Mouse (Mus musculus): ENCODE data around the gene B230307C23Rik. TPM values are rescaled to one million over a fixed set of nuclear protein-coding genes. Genes with fewer than 3 reads are reported as not detected.
"Not testable (repeated sequence)": the region's sequence is repeated elsewhere in the genome, so short reads cannot be mapped to it uniquely, and the experiment has no call there.

Gene B230307C23Rik
- total RNA-seq (2021), result 1 to 10 TPM; 7.9 to 9.0 TPM

DNA sequence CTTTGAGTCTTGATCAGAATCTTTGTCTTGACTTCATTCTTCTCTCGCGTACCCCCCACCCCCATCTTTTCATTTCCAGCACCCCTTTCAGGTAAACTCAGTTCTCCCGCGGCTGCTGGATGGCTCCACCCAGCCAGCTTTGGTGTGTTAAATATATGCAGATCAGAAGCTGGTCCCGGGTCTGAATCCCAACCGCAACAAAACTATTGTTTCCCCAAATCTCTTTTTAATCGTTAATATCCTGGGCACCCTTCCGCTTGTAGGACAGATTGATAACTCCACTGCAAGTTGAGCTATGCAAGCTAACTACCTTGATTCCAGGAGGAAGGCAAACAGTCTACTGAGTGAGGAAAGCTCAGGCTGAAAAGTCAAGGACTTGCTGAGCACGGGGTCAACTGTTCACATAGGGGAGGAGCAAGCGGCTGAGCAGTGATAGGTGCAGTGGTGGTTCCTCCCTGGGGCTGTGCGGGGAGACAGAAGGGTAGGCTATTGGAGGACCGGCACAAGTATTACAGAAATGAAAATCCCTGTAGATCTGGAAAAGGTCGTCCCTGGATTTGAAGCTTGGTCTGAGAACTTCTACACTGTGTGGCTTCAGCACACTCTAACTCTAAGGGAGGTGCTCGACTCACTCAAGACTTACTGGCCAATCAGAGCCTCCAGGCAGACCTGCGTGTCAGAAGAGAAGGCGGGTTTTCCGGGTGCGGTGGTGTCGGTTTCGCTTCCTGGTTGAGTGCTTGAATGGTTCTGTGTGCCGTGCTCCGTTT is at the start of gene B230307C23Rik:
TSS of gene B230307C23Rik (plus strand) at position 700 of the 767 bp plus-strand sequence.
- intact Hi-C loops (cut with DNase I), result loop anchor here (5.0 kb wide), 2 partner anchors 34 to 86 kb away; partner anchors contain the start of genes A630089N07Rik, C2cd2 and Zbtb21
- peak; percentile 91 to 92 for DNase-seq

DNA sequence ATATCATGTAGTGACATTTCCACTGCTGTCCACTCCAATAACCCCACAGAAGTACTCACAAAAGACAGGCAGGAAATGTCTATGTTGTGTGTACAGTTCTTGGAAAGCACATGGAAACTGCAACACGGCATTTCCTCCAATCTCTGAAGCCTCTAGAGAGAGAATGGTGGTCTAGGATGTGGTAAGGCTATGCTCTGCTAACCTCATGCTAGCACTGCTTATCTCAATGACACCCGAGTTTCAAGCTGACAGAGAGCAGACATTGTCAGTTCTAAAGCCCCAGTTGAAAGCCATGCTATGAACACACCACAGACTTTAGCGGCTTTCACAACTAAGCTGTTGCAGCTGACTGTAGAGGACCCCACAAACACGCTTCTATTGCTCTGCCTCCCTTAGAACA is 48.3 kb upstream of the B230307C23Rik start:
- intact Hi-C loops (cut with DNase I), result no loop called here

DNA sequence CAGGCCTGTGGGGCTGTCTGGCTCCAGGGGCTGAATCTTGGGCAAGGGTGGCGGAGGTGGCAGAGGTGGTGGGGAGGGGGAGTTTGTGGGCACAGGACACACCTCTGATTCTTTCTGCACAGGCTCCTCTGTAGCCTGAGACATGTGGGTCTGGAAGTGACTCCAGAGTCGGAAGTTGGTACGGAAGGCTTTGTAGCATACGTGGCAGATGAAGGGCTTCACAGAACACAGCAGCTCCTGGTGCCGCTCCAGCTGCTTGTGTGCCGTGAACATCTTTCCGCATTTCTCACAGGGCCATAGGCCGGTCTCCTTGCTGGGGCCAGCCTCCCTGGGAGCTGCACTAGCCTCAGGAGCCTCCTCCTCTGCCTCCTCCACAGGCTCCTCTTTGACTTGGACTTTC is 47.1 kb upstream of the B230307C23Rik start:
- no peak for DNase-seq
- intact Hi-C loops (cut with DNase I), result no loop called here

More for the DNA sequence above, 48.3 kb upstream of the B230307C23Rik start:
- DNase-seq, result no peak

DNA sequence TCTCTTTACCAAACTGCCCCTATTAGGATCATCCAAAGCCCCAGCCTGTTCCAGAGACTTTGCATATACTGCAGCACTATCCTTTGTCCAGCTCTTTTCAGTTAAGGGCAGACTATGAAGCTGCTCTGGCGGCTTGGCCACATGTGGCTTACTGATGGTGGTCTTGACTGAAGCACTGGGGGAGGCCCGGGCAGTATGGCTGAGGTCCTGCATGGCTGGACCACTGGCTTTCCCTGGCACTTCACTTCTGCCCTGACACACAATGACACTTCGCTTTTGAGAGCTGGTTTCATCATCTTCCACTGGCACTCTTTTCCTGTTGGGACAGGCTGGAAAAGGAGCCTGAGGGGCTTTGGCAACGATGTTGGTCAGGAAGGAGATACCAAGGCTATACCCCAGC is 44.7 kb upstream of the B230307C23Rik start:
- intact Hi-C loops (cut with DNase I), result no loop called here
- no peak for DNase-seq

DNA sequence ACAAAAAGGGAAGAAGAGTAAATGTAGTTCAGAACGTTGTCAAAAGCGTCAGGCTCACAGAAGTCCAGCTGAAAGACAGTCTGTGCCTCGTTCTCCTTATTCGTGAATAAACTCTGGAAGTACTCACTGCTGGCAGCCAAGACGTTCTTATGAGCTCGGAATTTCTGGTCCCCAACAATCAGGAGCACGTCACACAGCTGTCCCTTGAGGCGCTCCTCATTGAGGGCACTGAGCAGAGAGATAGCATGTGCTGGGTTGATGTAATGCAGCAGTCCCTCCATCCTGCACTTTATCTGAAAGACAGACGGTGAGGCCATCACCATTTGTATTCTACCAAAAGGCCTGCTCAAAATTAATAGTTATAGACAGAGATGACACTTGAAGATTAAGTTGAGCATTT is 44.3 kb upstream of the B230307C23Rik start:
- peak in 1 of 2 experiments; percentile 18 for DNase-seq
- intact Hi-C loops (cut with DNase I), result no loop called here

DNA sequence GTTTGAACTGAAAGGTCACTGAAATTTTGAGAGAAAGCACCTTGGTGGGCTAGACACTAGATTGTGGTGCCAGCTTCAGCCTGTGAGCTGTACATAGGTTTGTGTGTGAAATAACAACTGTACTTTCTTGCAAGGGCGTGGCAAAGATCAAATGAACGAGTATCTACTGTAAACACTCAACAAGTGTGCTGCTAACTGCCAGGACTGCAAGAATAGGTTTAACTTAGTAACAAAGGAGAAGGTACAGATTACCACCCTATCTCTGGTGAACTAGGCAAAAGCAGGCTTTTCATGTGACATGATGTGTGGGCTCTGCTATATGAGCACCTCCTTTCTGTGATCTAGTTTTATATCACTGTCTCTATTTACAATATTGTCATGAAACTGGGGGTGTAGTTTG is 43.8 kb upstream of the B230307C23Rik start:
- no peak for DNase-seq
- intact Hi-C loops (cut with DNase I), result no loop called here

DNA sequence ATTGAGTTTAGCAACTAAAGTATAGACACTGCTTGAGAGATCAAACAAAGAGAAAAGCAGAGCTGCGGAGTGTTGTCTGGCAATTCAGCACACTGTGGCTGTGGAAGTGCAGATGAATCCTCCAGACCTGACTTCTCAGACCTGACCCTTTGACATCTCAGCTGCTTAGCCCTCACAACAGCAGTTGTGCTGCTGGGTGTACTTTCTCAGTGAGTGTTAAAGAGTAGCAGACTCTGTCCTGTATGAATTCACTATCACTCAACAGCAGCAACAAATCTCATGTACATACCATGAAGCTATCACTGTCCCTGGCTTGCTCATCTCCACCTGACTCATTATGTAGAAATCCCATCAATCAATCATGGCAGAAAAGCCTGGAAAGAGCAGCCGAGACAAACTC is 41.1 kb upstream of the B230307C23Rik start:
- no peak for DNase-seq
- intact Hi-C loops (cut with DNase I), result no loop called here

DNA sequence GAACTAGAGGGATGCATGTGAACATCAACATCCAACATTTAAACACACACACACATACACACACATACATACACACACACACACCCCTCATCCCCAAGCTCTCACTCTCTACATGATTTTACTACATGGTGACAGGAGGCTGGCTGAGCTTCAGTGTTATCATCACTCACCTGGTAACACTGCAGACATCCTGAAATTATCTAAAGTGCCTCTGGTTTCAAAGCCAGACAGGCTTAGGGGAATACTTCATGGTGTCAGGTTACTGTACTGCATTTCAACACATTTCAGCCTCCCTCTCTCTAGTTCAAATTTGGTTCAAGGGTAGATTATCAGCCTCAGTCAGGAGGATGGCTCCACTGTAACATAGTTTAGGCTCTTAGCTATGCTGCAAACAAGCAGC is 39.5 kb upstream of the B230307C23Rik start:
- intact Hi-C loops (cut with DNase I), result no loop called here
- peak; percentile 77 to 82 for DNase-seq

DNA sequence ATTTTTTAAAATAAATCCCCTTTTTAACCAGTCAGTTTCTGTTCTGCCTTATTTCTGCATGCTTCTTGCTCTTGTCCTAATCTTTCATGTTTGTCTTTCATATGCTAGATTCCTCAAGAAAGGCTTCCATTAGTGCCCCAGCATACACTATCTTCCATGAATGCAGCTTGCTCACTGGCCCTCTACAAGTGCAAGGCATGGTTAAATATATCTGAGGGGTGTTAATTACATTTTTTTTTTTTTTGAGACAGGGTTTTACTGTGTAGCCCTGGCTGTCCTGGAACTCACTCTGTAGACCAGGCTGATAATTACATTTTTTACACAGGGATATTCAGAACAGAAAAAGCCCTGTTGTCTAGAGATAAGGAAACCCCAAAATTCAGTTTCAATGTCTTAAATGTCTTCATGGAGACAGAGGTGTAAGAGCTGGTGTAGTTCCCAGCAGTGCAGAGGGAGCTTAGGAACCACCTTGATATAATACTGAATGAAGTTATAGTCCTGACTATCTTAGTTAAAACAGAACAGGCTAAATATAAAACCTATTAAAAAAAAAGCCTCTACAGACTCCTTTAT is 38.6 kb upstream of the B230307C23Rik start:
- intact Hi-C loops (cut with DNase I), result no loop called here
- no peak for DNase-seq

DNA sequence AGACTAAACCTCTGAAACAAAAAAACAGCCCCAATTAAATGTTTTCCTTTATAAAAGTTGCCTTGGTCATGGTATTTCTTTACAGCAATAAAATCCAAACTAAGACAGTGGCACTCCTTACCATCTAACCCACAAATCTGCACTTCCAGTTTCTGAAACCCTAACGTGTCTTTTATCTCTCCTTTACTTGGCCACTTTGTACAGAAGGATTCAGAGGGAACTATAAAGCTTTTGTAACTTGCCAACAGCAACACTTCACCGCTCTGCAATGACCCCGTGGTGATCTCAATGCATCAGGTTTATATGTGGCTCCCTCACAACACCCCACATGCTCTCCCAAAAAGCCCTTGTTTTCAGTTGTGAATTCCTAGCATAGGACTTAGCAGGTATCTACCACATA is 36.8 kb upstream of the B230307C23Rik start:
- intact Hi-C loops (cut with DNase I), result loop anchor here (2.0 to 5.0 kb wide), 3 partner anchors 37 to 108 kb away; partner anchors contain the start of gene B230307C23Rik
- no peak for DNase-seq

DNA sequence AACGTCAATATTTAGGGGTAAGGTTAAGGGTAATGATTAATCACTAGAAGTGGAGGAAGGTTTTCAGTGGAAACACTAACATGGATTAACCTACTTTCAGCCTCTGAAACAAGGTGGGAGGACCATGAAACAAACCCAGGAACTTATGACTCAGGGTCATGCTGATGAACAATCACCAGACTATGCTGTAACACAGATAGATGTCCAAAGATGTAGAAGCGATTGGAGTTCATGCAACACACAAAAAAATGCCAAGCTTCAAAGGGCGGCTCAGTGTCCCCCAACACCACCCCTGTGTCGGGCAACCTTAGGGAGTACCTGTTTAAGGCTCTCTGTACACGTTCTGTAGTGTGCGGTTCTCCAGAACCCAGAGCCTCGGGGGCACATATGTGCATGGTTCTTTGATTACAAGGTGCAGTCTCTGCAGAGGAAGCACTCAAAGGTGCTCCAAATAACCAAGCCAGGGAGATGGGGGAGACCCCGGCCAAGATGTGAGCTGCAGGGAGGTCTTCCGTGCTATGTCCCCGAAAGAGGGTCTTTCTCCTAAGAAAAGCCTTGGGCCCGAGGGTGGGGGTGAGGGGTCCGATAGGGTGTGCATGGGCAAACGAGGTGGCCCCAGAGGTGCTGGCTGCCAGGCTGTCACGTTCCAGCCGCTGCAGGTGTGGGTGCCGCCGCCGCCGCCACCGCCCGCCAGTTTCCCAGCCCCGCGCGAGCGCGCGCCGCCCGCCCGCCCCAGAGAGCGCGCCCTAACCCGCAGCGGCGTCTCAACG is 35.5 kb upstream of the B230307C23Rik start:
- DNase-seq, result no peak
- intact Hi-C loops (cut with DNase I), result loop anchor here (2.0 to 5.0 kb wide), 3 partner anchors 36 to 109 kb away; partner anchors contain the start of gene B230307C23Rik

DNA sequence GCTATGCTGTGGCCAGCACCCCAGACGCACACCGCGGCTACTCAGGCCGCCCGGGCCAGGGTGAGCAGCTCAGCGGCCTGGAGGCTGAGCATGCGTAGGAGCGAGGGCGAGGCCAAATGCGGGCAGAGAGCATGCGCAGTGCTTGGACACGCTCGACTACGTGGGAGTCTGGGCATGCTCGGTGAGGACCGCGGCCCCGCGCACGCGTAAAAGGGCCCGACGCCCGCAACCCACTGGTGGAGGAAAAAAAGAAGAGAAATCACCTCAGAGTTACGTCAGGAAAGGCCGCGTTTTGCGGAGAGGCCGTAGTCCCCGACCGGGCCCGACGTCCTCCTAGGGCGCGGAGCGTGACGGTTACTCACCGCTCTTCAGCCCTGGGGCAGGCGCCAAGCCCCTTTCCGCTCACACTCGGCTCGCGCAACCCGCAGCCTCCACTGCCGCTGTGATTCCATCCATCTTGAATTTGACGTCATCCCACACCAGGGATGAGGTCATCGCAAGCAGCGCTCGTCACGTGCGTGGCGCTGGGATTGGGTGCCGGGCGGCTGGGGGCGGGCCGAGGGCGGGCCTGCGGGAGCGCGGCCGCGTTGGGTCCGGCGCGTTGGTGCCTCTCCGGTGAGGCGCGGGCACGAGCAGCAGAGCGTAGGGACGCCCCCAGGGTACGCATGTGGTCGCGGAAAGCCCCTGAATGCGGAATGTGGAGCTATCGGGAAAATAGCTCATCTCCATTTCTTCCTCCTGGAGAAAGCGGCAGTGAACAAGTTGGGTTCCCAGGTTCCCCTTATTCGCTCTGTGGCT is 34.8 kb upstream of the B230307C23Rik start, which contains the start of the genes C2cd2 and Zbtb21:
TSS of gene C2cd2 (minus strand) at position 448 of the 798 bp plus-strand sequence.
TSS of gene Zbtb21 (minus strand) at position 472 of the 798 bp plus-strand sequence.
- DNase-seq, result peak; percentile 97 to 98
- intact Hi-C loops (cut with DNase I), result loop anchor here (5.0 kb wide), 1 partner anchor 35 kb away; the partner anchor contains the start of gene B230307C23Rik

DNA sequence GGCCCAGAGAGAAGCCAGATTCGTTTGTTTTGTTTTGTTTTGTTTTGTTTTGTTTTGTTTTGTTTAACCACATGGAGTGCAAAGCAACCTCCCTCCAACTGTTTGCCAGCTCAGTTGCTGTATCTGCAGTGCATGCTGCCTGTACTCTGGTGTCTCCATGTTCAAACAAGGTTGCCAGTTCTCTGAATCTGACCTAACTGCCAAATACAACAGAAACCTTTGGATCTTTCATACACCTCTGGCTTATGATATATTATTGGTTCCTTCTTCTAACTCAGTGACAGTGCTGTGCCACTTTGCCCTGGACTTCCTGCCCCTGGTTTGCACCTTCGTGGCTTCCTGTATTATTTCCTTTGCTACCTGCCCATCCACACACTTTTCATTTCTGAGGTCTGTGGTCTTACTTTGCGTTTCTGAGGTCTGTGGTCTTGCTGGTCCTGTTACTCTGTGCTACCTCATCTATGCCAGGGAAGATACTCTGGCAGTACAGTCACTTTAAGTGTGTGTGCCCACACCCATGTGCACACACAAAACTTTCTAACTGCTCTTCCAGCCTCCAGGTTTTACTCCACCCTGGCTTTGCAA is 33.1 kb upstream of the B230307C23Rik start:
- intact Hi-C loops (cut with DNase I), result loop anchor here (5.0 kb wide), 1 partner anchor 33 kb away; the partner anchor contains the start of gene B230307C23Rik
- DNase-seq, result no peak

DNA sequence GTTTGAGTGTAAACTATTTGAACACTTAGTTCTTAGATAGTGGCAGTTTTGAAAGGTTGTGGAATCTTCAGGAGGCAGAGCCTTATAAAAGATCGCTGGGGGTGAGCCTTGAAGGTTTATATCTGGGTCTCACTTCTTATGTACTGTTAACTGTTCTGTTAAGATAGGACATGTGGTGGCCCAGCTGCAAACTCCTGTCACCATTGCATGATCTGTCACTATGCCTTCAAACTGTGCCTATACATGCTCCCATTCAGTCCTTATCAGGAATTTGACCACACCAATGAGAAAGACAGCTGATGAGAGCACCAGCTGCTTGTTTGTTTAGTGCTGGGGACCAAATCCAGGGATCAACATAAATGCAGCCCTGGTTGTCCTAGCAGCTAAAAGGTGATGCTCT is 19.8 kb upstream of the B230307C23Rik start:
- intact Hi-C loops (cut with DNase I), result no loop called here
- DNase-seq, result no peak

DNA sequence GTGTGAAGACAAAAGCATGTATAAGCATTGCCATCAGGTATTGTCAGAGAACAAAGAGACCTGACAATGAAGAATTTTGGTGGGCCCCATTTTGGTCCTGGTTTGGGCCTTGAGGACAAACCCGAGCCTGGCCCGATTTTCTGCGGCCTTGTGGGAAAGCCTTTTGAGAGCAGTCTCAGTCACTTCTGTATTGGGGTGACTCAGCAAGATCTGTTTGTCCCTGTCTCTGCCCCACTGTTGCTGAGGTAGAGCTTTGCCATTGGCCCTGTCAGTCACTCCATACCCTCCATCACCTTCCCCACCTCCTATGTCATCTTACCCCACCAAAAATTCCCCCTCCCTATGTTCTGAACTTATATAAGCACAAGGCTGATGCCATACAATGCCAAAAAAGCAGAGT is 19.4 kb upstream of the B230307C23Rik start:
- intact Hi-C loops (cut with DNase I), result no loop called here
- no peak for DNase-seq

DNA sequence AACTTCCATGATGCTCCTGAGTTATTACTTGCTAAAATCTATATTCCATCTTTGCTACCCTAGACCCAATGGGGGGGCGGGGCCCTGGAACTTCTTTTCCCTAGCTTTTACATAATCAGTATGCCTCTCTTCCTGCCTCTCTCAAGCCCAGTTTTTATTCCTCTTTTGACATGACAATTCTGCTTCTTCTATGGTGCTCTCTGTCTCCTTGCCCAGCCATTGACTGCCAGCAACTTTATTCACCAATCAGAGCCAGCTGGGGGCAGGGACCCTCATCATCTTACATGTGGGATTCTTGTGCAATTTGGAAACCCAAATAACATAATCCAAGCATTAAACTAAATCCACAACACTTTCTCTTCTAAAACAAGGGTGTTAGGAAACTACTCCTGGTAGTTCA is 15.8 kb upstream of the B230307C23Rik start:
- no peak for DNase-seq
- intact Hi-C loops (cut with DNase I), result no loop called here

DNA sequence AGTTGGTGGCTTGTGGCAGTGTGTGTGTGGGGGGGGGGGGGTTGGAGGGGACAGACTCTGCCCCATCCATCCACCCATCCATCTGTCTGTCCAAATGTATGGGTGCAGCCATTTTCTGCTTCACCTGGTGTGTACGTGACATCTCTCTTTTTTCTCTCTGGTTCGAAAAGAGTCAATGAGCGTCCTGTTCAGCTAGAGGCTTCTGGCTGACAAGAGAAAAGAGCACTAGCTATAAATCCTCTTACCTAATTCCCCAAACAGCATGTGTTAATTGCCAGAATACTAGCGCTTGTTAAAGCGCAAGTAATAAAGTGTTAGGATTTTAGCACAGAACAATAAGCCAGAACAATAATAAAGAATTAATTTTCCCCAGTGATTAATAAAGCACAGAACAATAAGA is 12.5 kb upstream of the B230307C23Rik start:
- intact Hi-C loops (cut with DNase I), result no loop called here
- no peak for DNase-seq

DNA sequence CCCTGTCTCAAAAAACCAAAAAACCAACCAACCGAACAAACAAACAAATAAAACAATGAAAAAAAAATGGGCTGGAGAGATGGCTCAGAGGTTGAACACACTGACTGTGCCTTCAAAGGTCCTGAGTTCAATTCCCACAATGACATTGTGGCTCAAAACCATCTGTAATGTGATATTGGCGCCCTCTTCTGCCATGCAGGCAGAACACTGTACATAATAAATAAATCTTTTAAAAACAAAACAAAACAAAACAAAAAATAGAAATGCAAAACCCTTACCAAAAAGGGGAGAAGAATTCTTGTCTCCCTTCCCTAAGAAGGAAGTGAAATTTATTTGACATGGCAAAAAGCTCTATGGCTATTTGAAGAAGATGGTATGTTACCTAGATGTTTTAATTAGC is 5.6 kb upstream of the B230307C23Rik start:
- DNase-seq, result no peak
- intact Hi-C loops (cut with DNase I), result no loop called here

DNA sequence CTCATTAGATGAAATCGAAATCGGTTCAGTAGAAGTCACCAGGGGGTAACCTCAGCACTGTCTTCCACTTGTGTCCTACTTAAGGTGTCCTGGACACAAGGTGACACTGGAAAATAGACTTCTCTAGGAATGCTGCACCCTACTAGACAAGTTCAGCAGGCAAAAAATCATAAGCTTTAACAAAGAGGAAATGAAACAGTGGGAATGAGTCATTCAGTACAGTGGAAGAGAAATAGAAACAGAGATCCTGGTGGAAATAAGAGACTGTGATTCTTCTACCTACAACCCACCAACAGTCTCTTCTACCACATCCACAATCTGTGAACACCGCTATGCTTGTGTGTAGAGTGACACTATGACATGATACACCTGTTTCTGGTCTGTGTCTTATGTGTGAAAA is 4.6 kb upstream of the B230307C23Rik start:
- DNase-seq; intact Hi-C loops (cut with DNase I): not testable (repeated sequence)

All from heart, postnatal 10 days (tissue).